Mouse (Mus musculus): ENCODE data around the gene Gadd45b.

DNA sequence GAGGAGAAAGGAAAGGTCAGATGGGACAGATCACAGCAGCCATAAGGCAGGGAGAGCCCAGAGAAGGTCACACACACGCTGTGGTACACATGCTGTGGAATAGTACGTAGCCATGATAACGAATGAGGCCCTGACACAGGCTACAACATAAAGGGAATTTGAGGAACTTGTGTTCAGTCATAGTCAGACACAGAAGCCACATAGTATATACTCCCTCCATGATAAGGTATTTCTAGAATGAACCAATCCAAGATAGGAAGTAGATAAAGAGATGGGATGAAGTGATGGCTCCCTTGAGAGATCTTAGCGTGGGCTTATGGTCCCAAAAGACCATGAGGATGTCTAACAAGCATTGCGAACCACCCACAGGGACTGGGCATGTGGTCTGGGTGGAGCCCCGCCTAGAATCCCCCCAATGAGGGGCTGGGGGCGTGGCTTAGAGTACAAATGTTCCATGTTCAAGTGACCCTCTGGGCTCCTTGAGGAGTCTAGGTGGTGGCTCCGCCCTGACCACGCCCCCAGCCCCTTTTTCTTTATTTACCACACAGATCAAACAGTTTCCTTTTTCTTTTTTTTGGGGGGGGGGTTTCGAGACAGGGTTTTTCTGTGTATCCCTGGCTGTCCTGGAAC, 22.0 kb downstream of the Gadd45b start:
- TF ChIP-seq CTCF (conservative IDR thresholded peaks at IDR 0.05 in 1 of 2, IDR thresholded peaks at IDR 0.05 in 1 of 2; ENCODE audit: low read depth in 2 of 2, low read length in 2 of 2) (no peak), BHLHE40 (IDR thresholded peaks at IDR 0.05; ENCODE audit: low read depth, low read length) (no peak), ZKSCAN1 (IDR thresholded peaks at IDR 0.05; ENCODE audit: borderline replicate concordance, low read depth, low read length) (no peak), ETS1 (conservative IDR thresholded peaks at IDR 0.05; ENCODE audit: low read depth, low read length) (no peak), POLR2A (IDR thresholded peaks at IDR 0.05; ENCODE audit: low read depth, low read length) (no peak), EP300 (IDR thresholded peaks at IDR 0.05; ENCODE audit: low read length) (no peak), ELF1 (IDR thresholded peaks at IDR 0.05; ENCODE audit: low read depth, low read length) (no peak), POLR2AphosphoS2 (IDR thresholded peaks at IDR 0.05; ENCODE audit: low read depth, low read length) (no peak), TCF12 (IDR thresholded peaks at IDR 0.05; ENCODE audit: low read depth, low read length) (no peak), IRF4 (IDR thresholded peaks at IDR 0.05; ENCODE audit: low read depth, low read length) (no peak), JUND (conservative IDR thresholded peaks at IDR 0.05; ENCODE audit: low read depth, low read length) (no peak), GABPA (IDR thresholded peaks at IDR 0.05; ENCODE audit: insufficient replicate concordance, low read depth, low read length) (no peak), E2F4 (IDR thresholded peaks at IDR 0.05; ENCODE audit: insufficient replicate concordance, low read depth, low read length) (no peak), MAX (IDR thresholded peaks at IDR 0.05; ENCODE audit: low read length) (no peak)

Measured in CH12.LX (cell line).